Mouse (Mus musculus) spleen, adult 2 months (tissue): ENCODE data around the gene Dnajc14.

Source experiments
- CTCF ChIP-seq: fragments of 200-500 bp; IDR thresholded peaks from 2 replicates; pipeline ENCODE4 v1.5.1; 2011; ENCODE audit warnings: mild to moderate bottlenecking, inconsistent platforms; ENCODE audit not compliant: insufficient read depth, insufficient read length, insufficient replicate concordance; ENCODE audit errors: extremely low read depth
- POLR2A ChIP-seq: fragments of 200-500 bp; IDR thresholded peaks from 2 replicates; pipeline ENCODE4 v1.6.1; 2011; ENCODE audit warnings: low read depth, low read length, inconsistent platforms

DNA sequence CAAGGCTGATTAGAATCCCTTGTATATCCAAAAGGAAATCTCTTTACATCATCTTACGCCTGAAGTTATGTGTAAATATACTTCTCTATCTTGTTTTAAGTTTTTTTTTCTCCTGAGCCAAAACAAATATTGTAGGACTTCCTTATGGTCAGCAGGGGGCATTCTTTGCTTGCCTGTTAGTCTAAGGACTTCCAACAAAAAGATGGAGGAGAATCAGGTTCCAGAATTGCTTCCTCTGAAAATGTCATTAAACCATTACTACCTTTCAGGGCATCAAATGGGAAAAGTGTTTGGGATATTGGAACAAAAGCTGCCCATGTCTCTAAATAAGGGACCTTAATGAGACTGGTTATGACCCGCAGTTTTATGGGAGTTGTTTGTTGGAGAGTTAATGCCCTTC, 41.7 kb downstream of the Dnajc14 start:
- TF ChIP-seq POLR2A (no peak), CTCF (no peak)
